Mouse (Mus musculus) 3134 (cell line): ENCODE results near the gene Os9.

Source experiments
- DNase-seq: peaks from one replicate; pipeline ENCODE4 v3.0.0-alpha.2; 2011; ENCODE audit warnings: low spot score; ENCODE audit not compliant: insufficient read length; ENCODE audit errors: extremely low read depth

Os9 gene

DNA sequence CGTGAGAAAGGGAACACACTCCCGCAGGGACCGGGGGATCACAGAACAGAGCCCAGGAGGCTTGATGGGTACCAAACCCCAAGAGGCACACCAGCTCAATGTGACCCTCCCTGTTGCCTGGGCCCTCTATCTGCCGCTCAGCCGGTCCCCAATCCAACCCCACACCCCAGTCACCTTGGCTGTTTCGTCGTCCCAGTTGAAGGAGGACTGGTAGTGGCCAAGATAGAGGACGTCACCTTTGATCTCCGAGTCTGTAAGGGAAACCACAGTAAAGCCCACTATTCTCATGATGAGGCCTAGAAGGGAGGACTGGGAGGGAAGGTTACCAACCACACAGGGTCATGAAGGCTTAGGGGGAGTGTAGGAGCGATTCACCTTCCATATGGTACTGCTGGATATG lies 1.7 kb downstream of the Os9 start:
- no peak for DNase-seq

DNA sequence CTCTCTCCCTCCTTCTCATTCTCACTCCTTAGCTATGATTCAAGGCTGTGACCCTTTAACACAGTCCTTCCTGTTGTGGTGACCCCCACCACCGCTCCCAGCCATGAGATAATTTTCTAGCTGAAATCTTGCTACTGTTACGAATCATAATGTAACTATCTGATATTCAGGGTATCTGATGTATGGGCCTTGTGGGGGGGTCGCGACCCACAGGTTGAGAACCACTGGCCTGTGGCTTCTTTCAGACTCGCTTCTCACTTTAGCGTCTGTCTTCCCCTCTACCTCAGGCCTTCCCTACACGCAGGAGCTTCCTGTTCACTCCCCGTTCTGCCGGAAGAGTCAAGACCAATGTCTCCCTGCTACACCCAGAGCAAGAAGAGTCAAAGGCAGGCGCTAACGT lies 2.5 kb downstream of the Os9 start:
- DNase-seq: no peak

DNA sequence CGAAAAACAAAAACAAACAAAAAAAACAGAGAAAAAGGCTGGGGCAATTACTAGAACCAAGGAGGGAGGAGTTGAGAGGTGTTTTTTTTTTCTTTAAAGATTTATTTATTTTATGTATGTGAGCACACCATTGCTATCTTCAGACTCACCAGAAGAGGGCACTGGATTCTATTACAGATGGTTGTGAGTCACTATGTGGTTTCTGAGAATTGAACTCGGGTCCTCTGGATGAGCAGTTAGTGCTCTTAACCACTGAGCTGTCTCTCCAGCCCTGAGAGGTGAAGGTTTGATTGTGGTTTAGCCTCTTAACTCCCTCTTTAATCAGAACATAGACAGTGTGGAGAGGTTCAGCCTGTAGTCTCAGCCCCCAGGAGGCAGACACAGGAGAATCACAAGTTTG lies 5.9 kb downstream of the Os9 start:
- peak; percentile 44 for DNase-seq

- no peak for DNase-seq
Measured at GRCm38 (mm10) chr10:127114408-127114807, 6.5 kb downstream of the Os9 start.

GRCm38 (mm10) chr10:127111001-127111887 lies 9.7 kb downstream of the Os9 start:
- DNase-seq: no peak

DNA sequence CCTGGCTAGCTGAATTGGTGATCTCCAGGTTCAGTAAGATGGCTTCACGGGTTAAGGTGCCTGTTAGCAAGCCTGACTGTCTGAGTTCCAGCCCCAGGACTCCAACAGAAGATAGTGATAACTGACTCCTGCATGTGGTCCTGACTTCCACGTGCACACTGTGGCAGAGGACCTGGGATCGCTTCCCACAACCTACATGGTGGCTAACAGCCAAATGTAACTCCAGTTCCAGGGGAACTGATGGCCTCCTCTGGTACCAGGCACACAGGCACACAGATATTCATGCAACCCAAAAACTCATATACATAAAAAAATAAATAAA lies 12.7 kb downstream of the Os9 start:
- DNase-seq: no peak

GRCm38 (mm10) chr10:127107563-127108261 lies 13.2 kb downstream of the Os9 start:
- DNase-seq: no peak

DNA sequence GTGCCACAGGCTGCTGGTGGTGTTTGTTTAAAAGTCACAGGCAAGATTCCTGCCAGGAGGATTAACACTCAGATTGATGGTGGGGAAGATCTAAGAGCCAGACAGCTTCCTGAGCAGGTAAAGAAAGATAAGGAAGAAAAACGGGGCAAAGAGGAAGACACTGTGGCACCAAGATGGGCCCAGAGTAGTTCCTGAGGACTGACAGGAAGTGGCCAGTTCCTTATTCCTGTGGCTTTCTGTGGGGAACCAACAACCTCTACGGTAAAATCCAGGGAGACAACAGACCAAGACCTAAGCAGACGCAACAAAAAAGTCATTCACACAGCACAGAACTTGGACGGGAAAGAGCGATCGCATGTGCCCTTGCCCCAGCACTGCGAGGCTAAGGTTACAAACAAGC lies 17.3 kb downstream of the Os9 start:
- DNase-seq: no peak

GRCm38 (mm10) chr10:127101151-127101550 lies 19.8 kb downstream of the Os9 start:
- no peak for DNase-seq

DNA sequence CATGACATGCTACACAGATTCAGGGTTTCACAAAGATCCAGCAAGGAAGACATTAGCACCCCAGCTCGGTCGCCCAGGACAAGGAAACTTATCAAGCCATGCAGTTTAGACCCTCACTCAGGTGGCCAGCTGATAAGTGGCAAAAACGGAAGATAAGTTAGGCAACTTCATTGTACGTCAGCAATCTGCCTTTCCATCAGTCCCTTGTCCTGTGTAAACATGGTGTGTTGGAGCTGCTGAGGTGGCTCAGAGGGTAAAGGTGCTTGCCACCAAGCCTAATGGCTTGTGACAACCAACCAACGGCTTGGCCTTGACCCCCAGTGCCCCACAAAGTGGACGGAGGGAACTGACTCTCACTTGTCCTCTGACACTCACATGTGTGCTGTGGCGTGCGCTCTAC lies 20.5 kb downstream of the Os9 start:
- DNase-seq: no peak

- DNase-seq: no peak
Measured at GRCm38 (mm10) chr10:127099868-127100267, 21.1 kb downstream of the Os9 start.

- no peak for DNase-seq
Measured at GRCm38 (mm10) chr10:127099191-127099590, 21.7 kb downstream of the Os9 start.

GRCm38 (mm10) chr10:127098514-127098913 lies 22.4 kb downstream of the Os9 start:
- DNase-seq: no peak

- peak; percentile 52 for DNase-seq
Measured at GRCm38 (mm10) chr10:127094382-127094802, 26.5 kb downstream of the Os9 start.

DNA sequence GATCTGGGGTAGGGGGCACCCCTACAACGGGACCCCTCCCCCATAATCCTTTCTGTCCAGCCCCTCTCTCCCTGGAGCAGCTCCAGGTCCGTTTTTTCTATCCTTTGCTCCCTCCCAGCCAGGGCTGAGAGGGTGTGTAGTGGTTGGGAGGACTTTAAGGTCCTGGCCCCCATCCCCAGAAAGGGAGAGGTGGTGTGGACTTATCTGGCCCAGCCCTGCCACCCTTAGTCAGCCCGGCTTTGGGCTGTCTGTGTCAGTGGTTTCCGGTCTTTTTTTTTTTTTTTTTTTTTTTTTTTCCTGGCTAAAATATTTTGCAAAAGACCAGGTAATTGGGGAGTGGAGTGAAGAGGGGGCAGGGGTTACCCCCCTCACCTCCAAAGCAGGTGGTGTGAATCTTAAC lies 28.2 kb downstream of the Os9 start:
- no peak for DNase-seq

- DNase-seq: peak; percentile 77
Measured at GRCm38 (mm10) chr10:127091507-127092396, 29.2 kb downstream of the Os9 start.

GRCm38 (mm10) chr10:127090560-127091411 lies 30.1 kb downstream of the Os9 start:
- no peak for DNase-seq

- DNase-seq: no peak
Measured at GRCm38 (mm10) chr10:127085633-127086032, 35.3 kb downstream of the Os9 start.

DNA sequence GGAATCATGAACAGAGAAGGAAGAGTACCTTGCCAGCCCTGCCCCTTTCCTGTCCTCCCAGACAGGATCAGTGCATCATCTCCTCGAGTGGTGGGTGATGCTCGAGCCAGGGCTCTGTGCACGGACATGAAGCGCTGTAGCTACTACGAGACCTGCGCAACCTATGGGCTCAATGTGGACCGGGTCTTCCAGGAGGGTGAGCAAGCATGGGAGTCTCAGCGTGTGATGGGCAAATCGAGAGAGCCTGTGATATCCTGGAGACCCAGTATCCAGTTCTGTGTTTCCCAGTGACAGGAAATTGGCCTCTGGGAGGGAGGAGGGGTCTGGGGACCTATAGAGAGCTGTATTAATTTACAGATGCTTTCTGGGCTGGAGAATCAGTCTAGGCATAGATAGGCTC lies 35.9 kb downstream of the Os9 start:
- DNase-seq: no peak

DNA sequence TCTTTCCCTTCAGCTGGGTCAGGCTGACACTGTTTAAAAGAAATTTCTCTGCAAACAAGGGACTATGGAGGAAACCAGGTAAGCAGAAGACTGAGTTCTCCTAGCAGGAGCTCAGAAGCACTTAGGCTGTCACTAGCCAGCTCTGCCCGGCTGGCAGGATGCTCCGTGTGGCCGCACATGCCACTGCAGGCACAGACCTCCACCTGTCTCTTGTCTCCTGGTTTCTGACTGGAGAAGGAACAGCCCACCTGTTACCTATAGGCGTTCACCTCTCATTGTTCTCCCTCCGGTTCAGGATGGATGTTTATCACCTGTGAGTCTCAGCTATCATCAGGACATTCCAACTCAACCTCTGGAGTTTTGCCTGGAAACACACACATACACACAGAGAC lies 37.0 kb downstream of the Os9 start:
- DNase-seq: no peak
